Mouse (Mus musculus) thymus, adult 2 months (tissue): ENCODE results near the gene Gmcl1.

Experiments
- CTCF ChIP-seq: fragments of 200-500 bp; IDR thresholded peaks from 2 replicates; pipeline ENCODE4 v1.5.1; 2012; ENCODE audit warnings: mild to moderate bottlenecking, control low read depth, low read length, moderate library complexity, borderline replicate concordance; ENCODE audit not compliant: control insufficient read depth, poor library complexity, insufficient read depth; ENCODE audit errors: extremely low read depth
- POLR2A ChIP-seq: fragments of 200-500 bp; IDR thresholded peaks from 2 replicates; pipeline ENCODE4 v1.6.1; 2012; ENCODE audit warnings: mild to moderate bottlenecking, low read length, control low read depth, moderate library complexity; ENCODE audit not compliant: control insufficient read depth, poor library complexity, insufficient read depth; ENCODE audit errors: extremely low read depth

- no peak for TF ChIP-seq CTCF
- TF ChIP-seq POLR2A: no peak
These were observed 40.6 kb upstream of the Gmcl1 start for GRCm38 (mm10) chr6:86773830-86774229.
